Comparison of ENCODE assay signal across 8 mouse cellular contexts in the genomic region with DNA sequence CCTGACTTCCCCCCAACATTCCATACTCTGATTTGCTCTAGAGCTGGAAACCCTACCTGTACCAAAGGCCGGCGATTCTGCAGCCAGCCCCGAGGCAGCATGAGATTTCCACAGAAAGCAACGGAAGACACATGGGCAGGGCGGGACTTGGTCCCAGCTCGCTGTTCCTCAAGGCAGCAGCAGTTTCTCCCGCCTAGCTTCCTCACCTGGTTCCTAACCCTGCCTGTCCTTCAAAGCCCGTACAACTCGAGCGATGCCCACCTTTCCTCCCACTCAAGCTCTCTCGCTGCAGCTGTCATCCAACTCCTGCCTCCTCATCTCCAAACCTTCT. TPM values are rescaled to one million over a fixed set of nuclear protein-coding genes. Genes with fewer than 3 reads are reported as not detected.
DNase-seq lines count a peak whose midpoint lies in the region; ATAC-seq and TF ChIP-seq lines count a peak whose summit lies in the region.

No protein-coding gene starts in this region.

- no peak overlapping the region for H3K27ac ChIP-seq in neural tube, embryonic 11.5 days (ENCODE audit: low read depth, low read length)
- H3K27ac ChIP-seq in embryonic facial prominence, embryonic 11.5 days (replicated peaks; ENCODE audit: low read depth, low read length), result no peak overlapping the region
- 0 out of 2 replicates have a peak overlapping the region, but pooled peaks have one; percentile 84 for H3K27ac ChIP-seq in hindbrain, embryonic 11.5 days (ENCODE audit: low read depth, low read length)
- H3K27ac ChIP-seq in limb, embryonic 14.5 days (replicated peaks; ENCODE audit: low read depth, low read length), result peak overlapping the region; percentile 77; the same call in 1 of the 2 replicates
- peak overlapping the region; percentile 94 for H3K27ac ChIP-seq in neural tube, embryonic 15.5 days (replicated peaks)

- DNase-seq in neural tube, embryonic 11.5 days (ENCODE audit: low spot score), result peak; percentile 31
- DNase-seq in neural tube, embryonic 10.5 days (ENCODE audit: extremely low spot score, low spot score), result no peak
- peak; percentile 35 for DNase-seq in embryonic facial prominence, embryonic 11.5 days (ENCODE audit: low spot score)
- no peak for DNase-seq in hindbrain, embryonic 11.5 days (ENCODE audit: low spot score)
- DNase-seq in limb, embryonic 14.5 days (ENCODE audit: low spot score), result no peak
- no peak for DNase-seq in thymus, postnatal 10 days (ENCODE audit: low spot score in 2 of 2)
- DNase-seq in ovary, postnatal 14 days (ENCODE audit: low spot score), result no peak

- no peak for ATAC-seq in neural tube, embryonic 11.5 days (ENCODE audit: insufficient read depth, low FRiP score, low TSS enrichment)
- no peak for ATAC-seq in embryonic facial prominence, embryonic 11.5 days (replicated peaks; ENCODE audit: insufficient number of reproducible peaks, low FRiP score, low TSS enrichment, low read depth)
- ATAC-seq in hindbrain, embryonic 11.5 days (ENCODE audit: low FRiP score), result no peak
- no peak for ATAC-seq in limb, embryonic 14.5 days (ENCODE audit: low FRiP score, low read depth)
- no peak for ATAC-seq in neural tube, embryonic 15.5 days (ENCODE audit: low FRiP score)

- no peaks in the 10 kb centered on the region; the same call in none of the 2 replicates for H3K36me3 ChIP-seq in neural tube, embryonic 11.5 days (ENCODE audit: control insufficient read depth, insufficient read depth, low read length)
- H3K36me3 ChIP-seq in embryonic facial prominence, embryonic 11.5 days (replicated peaks; ENCODE audit: control insufficient read depth, insufficient read depth, low read depth, low read length), result peaks cover 7% of the 10 kb centered on the region
- H3K36me3 ChIP-seq in hindbrain, embryonic 11.5 days (ENCODE audit: control insufficient read depth, insufficient read depth, low read length), result peaks cover 9% of the 10 kb centered on the region; the same call in 1 of the 2 replicates
- H3K36me3 ChIP-seq in limb, embryonic 14.5 days (ENCODE audit: control insufficient read depth, insufficient read depth, low read length), result peaks cover 28% of the 10 kb centered on the region
- peaks cover 24% of the 10 kb centered on the region for H3K36me3 ChIP-seq in neural tube, embryonic 15.5 days

- peak overlapping the region; percentile 96 for H3K9ac ChIP-seq in neural tube, embryonic 11.5 days (ENCODE audit: low read length)
- H3K9ac ChIP-seq in embryonic facial prominence, embryonic 11.5 days (replicated peaks; ENCODE audit: low read length), result peak overlapping the region; percentile 97
- peak overlapping the region; percentile 95 for H3K9ac ChIP-seq in hindbrain, embryonic 11.5 days (ENCODE audit: low read depth, low read length)
- H3K9ac ChIP-seq in limb, embryonic 14.5 days (ENCODE audit: low read depth, low read length, severe bottlenecking), result peak overlapping the region; percentile 97
- H3K9ac ChIP-seq in neural tube, embryonic 15.5 days (replicated peaks), result peak overlapping the region; percentile 99

- WGBS in neural tube, embryonic 11.5 days, result 1% methylated on average over 11 of the region's 11 CpGs
- 0% methylated on average over 11 of the region's 11 CpGs for WGBS in embryonic facial prominence, embryonic 11.5 days
- WGBS in hindbrain, embryonic 11.5 days, result under 1% methylated on average over 11 of the region's 11 CpGs
- WGBS in limb, embryonic 14.5 days, result under 1% methylated on average over 11 of the region's 11 CpGs
- under 1% methylated on average over 11 of the region's 11 CpGs for WGBS in neural tube, embryonic 15.5 days

- no peaks in the 10 kb centered on the region for H3K27me3 ChIP-seq in neural tube, embryonic 11.5 days (ENCODE audit: control insufficient read depth, insufficient read depth, low read length)
- no peaks in the 10 kb centered on the region for H3K27me3 ChIP-seq in embryonic facial prominence, embryonic 11.5 days (ENCODE audit: control insufficient read depth, insufficient read depth, low read length)
- no peaks in the 10 kb centered on the region for H3K27me3 ChIP-seq in hindbrain, embryonic 11.5 days (ENCODE audit: control insufficient read depth, insufficient read depth, low read length)
- no peaks in the 10 kb centered on the region for H3K27me3 ChIP-seq in limb, embryonic 14.5 days (ENCODE audit: control insufficient read depth, insufficient read depth, low read length)
- H3K27me3 ChIP-seq in neural tube, embryonic 15.5 days (replicated peaks), result no peaks in the 10 kb centered on the region

- TF ChIP-seq POLR2A in limb, embryonic 14.5 days (IDR thresholded peaks at IDR 0.05; ENCODE audit: borderline replicate concordance, extremely low read depth, insufficient read depth, insufficient read length), result no peak

- H3K4me1 ChIP-seq in neural tube, embryonic 11.5 days (ENCODE audit: control insufficient read depth, insufficient read depth, low read length), result peaks cover 22% of the 10 kb centered on the region
- peaks cover 12% of the 10 kb centered on the region for H3K4me1 ChIP-seq in embryonic facial prominence, embryonic 11.5 days (ENCODE audit: control insufficient read depth, insufficient read depth, low read length)
- peaks cover 17% of the 10 kb centered on the region for H3K4me1 ChIP-seq in hindbrain, embryonic 11.5 days (replicated peaks; ENCODE audit: control insufficient read depth, insufficient read depth, low read length)
- peaks cover 30% of the 10 kb centered on the region for H3K4me1 ChIP-seq in limb, embryonic 14.5 days (ENCODE audit: control insufficient read depth, insufficient read depth, low read length)
- peaks cover 49% of the 10 kb centered on the region for H3K4me1 ChIP-seq in neural tube, embryonic 15.5 days

- H3K9me3 ChIP-seq in neural tube, embryonic 11.5 days (ENCODE audit: control insufficient read depth, low read length), result no peaks in the 10 kb centered on the region
- no peaks in the 10 kb centered on the region for H3K9me3 ChIP-seq in embryonic facial prominence, embryonic 11.5 days (replicated peaks; ENCODE audit: control insufficient read depth, low read length)
- H3K9me3 ChIP-seq in hindbrain, embryonic 11.5 days (ENCODE audit: control insufficient read depth, low read length), result no peaks in the 10 kb centered on the region
- no peaks in the 10 kb centered on the region for H3K9me3 ChIP-seq in limb, embryonic 14.5 days (ENCODE audit: control insufficient read depth, low read length)
- no peaks in the 10 kb centered on the region for H3K9me3 ChIP-seq in neural tube, embryonic 15.5 days (replicated peaks)

- peak overlapping the region; percentile 96 for H3K4me3 ChIP-seq in neural tube, embryonic 11.5 days (ENCODE audit: low read depth, low read length)
- peak overlapping the region; percentile 99 for H3K4me3 ChIP-seq in embryonic facial prominence, embryonic 11.5 days (ENCODE audit: low read depth, low read length)
- peak overlapping the region; percentile 87 for H3K4me3 ChIP-seq in hindbrain, embryonic 11.5 days (ENCODE audit: low read depth, low read length)
- peak overlapping the region; percentile 99 for H3K4me3 ChIP-seq in limb, embryonic 14.5 days (replicated peaks; ENCODE audit: low read length)
- peak overlapping the region; percentile 99 for H3K4me3 ChIP-seq in neural tube, embryonic 15.5 days (replicated peaks)

- H3K4me2 ChIP-seq in neural tube, embryonic 11.5 days (ENCODE audit: low read depth), result peak overlapping the region; percentile 89
- H3K4me2 ChIP-seq in embryonic facial prominence, embryonic 11.5 days (ENCODE audit: low read depth, low read length), result peak overlapping the region; percentile 87
- H3K4me2 ChIP-seq in hindbrain, embryonic 11.5 days (replicated peaks; ENCODE audit: low read depth, low read length), result peak overlapping the region; percentile 94
- H3K4me2 ChIP-seq in limb, embryonic 14.5 days (replicated peaks; ENCODE audit: low read depth, low read length, severe bottlenecking), result peak overlapping the region; percentile 90
- H3K4me2 ChIP-seq in neural tube, embryonic 15.5 days, result peak overlapping the region; percentile 95

RNA-seq across cellular contexts. Expression of gene Srf, which starts 1.4 kb away (rescaled TPM):
- 5.9 and 7.7 TPM in 2 replicates for polyA plus RNA-seq in neural tube, embryonic 11.5 days (2014; fragmentation: Nextera tagmentation; extraction: Ambion mirVana)
- 6.4 and 11.1 TPM in 2 replicates for polyA plus RNA-seq in embryonic facial prominence, embryonic 11.5 days (2014; fragmentation: Nextera tagmentation; extraction: Ambion mirVana)
- polyA plus RNA-seq in hindbrain, embryonic 11.5 days (2014; fragmentation: Nextera tagmentation; extraction: Ambion mirVana), result 5.1 and 8.2 TPM in 2 replicates
- 87.2 and 129 TPM in 2 replicates for polyA plus RNA-seq in limb, embryonic 14.5 days (2012; rRNA removed)
- 9.6 and 10.2 TPM in 2 replicates for polyA plus RNA-seq in limb, embryonic 14.5 days (2014; fragmentation: Nextera tagmentation; extraction: Ambion mirVana)
- polyA plus RNA-seq in neural tube, embryonic 15.5 days (2015; fragmentation: Nextera tagmentation; extraction: Ambion mirVana), result 2.5 and 6.4 TPM in 2 replicates

RNA-seq across cellular contexts. Expression of gene Cul9, which starts 8.4 kb away (rescaled TPM):
- 4.4 and 5.4 TPM in 2 replicates for polyA plus RNA-seq in neural tube, embryonic 11.5 days (2014; fragmentation: Nextera tagmentation; extraction: Ambion mirVana)
- polyA plus RNA-seq in embryonic facial prominence, embryonic 11.5 days (2014; fragmentation: Nextera tagmentation; extraction: Ambion mirVana), result 3.5 and 3.7 TPM in 2 replicates
- polyA plus RNA-seq in hindbrain, embryonic 11.5 days (2014; fragmentation: Nextera tagmentation; extraction: Ambion mirVana), result 4.7 and 4.8 TPM in 2 replicates
- 21.1 and 25.3 TPM in 2 replicates for polyA plus RNA-seq in limb, embryonic 14.5 days (2012; rRNA removed)
- 6.9 and 8.2 TPM in 2 replicates for polyA plus RNA-seq in limb, embryonic 14.5 days (2014; fragmentation: Nextera tagmentation; extraction: Ambion mirVana)
- 17.3 and 22.6 TPM in 2 replicates for polyA plus RNA-seq in neural tube, embryonic 15.5 days (2015; fragmentation: Nextera tagmentation; extraction: Ambion mirVana)

RNA-seq across cellular contexts. Expression of gene Dnph1, which starts 58.1 kb away (rescaled TPM):
- 55.3 and 64.9 TPM in 2 replicates for polyA plus RNA-seq in neural tube, embryonic 11.5 days (2014; fragmentation: Nextera tagmentation; extraction: Ambion mirVana)
- polyA plus RNA-seq in embryonic facial prominence, embryonic 11.5 days (2014; fragmentation: Nextera tagmentation; extraction: Ambion mirVana), result 65.9 and 74.9 TPM in 2 replicates
- polyA plus RNA-seq in hindbrain, embryonic 11.5 days (2014; fragmentation: Nextera tagmentation; extraction: Ambion mirVana), result 59.7 and 64.7 TPM in 2 replicates
- 23.8 and 30.0 TPM in 2 replicates for polyA plus RNA-seq in limb, embryonic 14.5 days (2012; rRNA removed)
- 34.5 and 37.6 TPM in 2 replicates for polyA plus RNA-seq in limb, embryonic 14.5 days (2014; fragmentation: Nextera tagmentation; extraction: Ambion mirVana)
- polyA plus RNA-seq in neural tube, embryonic 15.5 days (2015; fragmentation: Nextera tagmentation; extraction: Ambion mirVana), result 13.6 and 22.7 TPM in 2 replicates

Comparison
In these comparisons a context has a peak if more than half of its experiments do, and no peak if none do; other contexts are left out.
1. DNase-seq: peak in neural tube, embryonic 11.5 days (single experiment) and embryonic facial prominence, embryonic 11.5 days (single experiment); none in neural tube, embryonic 10.5 days (single experiment), hindbrain, embryonic 11.5 days (single experiment), limb, embryonic 14.5 days (single experiment), thymus, postnatal 10 days (0 of 2) and ovary, postnatal 14 days (single experiment).
2. H3K27ac ChIP-seq: peak in hindbrain, embryonic 11.5 days (single experiment), limb, embryonic 14.5 days (single experiment) and neural tube, embryonic 15.5 days (single experiment); none in neural tube, embryonic 11.5 days (single experiment) and embryonic facial prominence, embryonic 11.5 days (single experiment).
3. Peak in every context shown above with its lines, with median percentiles within 50 percentile points of each other: H3K4me2 ChIP-seq, H3K4me3 ChIP-seq and H3K9ac ChIP-seq.